In the genomic region with DNA sequence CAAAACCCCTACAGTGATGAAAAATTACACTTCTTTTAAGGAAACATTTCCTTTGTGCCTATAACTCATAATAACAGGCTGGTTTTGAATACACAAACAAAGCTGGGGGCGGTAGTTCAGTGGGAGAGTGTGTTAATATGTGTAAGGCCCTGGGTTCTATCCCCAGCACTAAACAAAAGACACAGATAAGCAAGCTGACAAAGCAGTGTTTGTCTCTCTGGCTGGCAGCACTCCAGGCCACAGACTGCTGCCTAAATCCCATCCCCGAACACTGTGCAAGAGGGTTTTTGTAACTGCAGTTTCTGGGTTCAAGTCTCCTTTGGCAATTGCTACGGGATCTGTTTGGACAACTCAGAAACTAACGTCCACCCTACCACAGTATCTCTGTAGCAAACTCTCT, we compare ENCODE assay signal across 25 mouse cellular contexts.
"Had no signal": no experiment of that assay in that cellular context is flagged by ENCODE, and none has a peak within 500 bp of the region (broad histone marks: within the 10 kb centered on the region; RNA-seq: fewer than 3 reads in every experiment).

No protein-coding gene starts in this region.

- H3K36me3 ChIP-seq: hindbrain, embryonic 10.5 days; hindbrain, embryonic 12.5 days; intestine, embryonic 15.5 days; limb, embryonic 12.5 days had no signal

- H3K9ac ChIP-seq: heart, embryonic 12.5 days; hindbrain, embryonic 12.5 days; hindbrain, embryonic 14.5 days; intestine, embryonic 15.5 days; limb, embryonic 12.5 days had no signal

- DNase-seq: gastrocnemius, adult 2 months; gastrocnemius, postnatal 10 days; gastrocnemius, postnatal 25 days; heart, adult 18-20 months; heart, postnatal 10 days; heart, postnatal 4 days; kidney, adult 18-20 months; kidney, adult 8-10 months; kidney, postnatal 10 days; kidney, postnatal 25 days; kidney, postnatal 4 days; liver had no signal

- H3K27me3 ChIP-seq: heart, embryonic 12.5 days; hindbrain, embryonic 12.5 days; intestine, embryonic 15.5 days; limb, embryonic 12.5 days had no signal

- H3K4me2 ChIP-seq: heart, embryonic 12.5 days; hindbrain, embryonic 12.5 days; hindbrain, embryonic 14.5 days; intestine, embryonic 15.5 days; limb, embryonic 12.5 days had no signal

- H3K9me3 ChIP-seq: heart, embryonic 10.5 days; hindbrain, embryonic 10.5 days; hindbrain, embryonic 12.5 days; limb, embryonic 10.5 days had no signal

- H3K4me3 ChIP-seq: gastrocnemius, adult 2 months; heart, embryonic 10.5 days; heart, embryonic 12.5 days; hindbrain, embryonic 10.5 days; hindbrain, embryonic 12.5 days; intestine, embryonic 15.5 days; layer of hippocampus, adult 2 months; left cerebral cortex, adult 2 months; limb, embryonic 10.5 days; limb, embryonic 12.5 days had no signal

- H3K27ac ChIP-seq: gastrocnemius, adult 2 months; heart, embryonic 10.5 days; hindbrain, embryonic 10.5 days; hindbrain, embryonic 12.5 days; hindbrain, embryonic 14.5 days; intestine, embryonic 15.5 days; layer of hippocampus, adult 2 months; left cerebral cortex, adult 2 months; limb, embryonic 10.5 days; limb, embryonic 12.5 days had no signal

- ATAC-seq: hindbrain, embryonic 16.5 days; inflammation-experienced regulatory T-cells, adult 6 months; intestine, embryonic 15.5 days; intestine, postnatal 0 days had no signal
